Mouse (Mus musculus) G1E (cell line): ENCODE results near the gene Csf1.

Experiments used
- CTCF ChIP-seq: IDR thresholded peaks from 2 replicates; pipeline ENCODE4 v1.5.1; 2012; ENCODE audit warnings: low read depth, low read length, inconsistent platforms, mixed read lengths
- GATA1 ChIP-seq: IDR thresholded peaks from 2 replicates; pipeline ENCODE4 v1.6.1; 2012; ENCODE audit warnings: borderline replicate concordance, low read length, inconsistent platforms, mixed read lengths
- POLR2AphosphoS5 ChIP-seq: IDR thresholded peaks from 2 replicates; pipeline ENCODE4 v1.6.1; 2012; ENCODE audit warnings: low read depth, low read length, inconsistent platforms; ENCODE audit not compliant: insufficient replicate concordance

DNA sequence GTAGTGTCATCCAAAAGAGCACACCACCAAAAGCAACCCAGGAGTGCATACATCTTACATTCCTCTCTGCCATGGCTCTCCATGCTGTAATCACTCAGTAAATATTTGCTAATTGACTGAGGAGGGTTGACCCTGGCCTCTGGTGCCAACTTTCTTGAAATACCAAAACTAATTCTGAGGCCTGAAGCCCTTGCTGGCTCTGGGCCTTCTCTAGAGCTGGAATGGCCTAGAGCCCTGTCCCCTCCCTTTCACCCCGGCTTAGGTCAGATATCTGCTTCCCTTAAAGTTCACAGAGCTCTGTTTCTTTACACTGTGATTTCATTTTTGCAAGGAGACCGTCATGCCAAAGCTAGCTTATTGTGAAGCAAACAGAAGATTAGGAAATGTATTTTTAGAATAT, 6.5 kb upstream of the Csf1 start:
- TF ChIP-seq CTCF (no peak), GATA1 (no peak), POLR2AphosphoS5 (no peak)
